Mouse (Mus musculus): ENCODE measurements around the gene Nr2e3.
"Not testable (repeated sequence)": the region's sequence is repeated elsewhere in the genome, so short reads cannot be mapped to it uniquely, and the experiment has no call there.

The Nr2e3 gene

DNA sequence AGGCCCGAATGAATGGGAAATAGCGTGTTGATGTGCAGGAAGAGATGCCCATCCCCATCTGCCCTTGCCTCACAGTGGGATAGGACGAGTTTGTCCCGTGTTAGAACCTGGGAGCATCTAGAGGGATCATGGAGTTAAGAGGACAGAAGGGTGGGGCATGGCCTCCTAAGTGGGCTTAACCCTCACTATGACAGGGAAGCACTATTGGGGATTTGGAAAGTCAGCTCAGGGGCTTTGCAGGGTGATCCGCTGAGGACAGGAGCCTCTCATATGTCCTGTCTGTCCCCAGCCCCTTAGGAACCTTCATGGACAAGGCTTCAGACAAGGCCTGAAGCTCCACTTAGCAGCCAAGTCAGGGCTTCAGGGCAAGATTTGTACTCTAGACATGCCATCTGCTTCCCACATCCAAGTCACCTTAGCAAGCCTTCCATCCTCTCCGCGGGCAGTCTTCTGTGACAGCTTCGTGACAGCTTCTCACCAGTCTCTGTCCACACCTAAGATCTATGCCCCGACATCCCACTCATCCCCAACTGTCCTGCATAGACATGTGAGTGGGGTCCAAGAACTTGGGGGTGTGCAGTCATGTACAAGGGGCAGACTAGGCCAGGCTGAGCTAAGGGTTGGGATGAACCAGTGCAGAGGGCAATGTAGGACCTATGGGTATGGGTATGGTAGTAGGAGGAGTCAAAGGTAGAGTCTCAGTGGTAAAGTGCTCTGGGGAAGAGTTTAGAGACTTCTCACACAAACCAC, 9.3 kb downstream of the Nr2e3 start:
- DNase-seq (ENCODE audit: low read depth, low spot score), result no peak

DNA sequence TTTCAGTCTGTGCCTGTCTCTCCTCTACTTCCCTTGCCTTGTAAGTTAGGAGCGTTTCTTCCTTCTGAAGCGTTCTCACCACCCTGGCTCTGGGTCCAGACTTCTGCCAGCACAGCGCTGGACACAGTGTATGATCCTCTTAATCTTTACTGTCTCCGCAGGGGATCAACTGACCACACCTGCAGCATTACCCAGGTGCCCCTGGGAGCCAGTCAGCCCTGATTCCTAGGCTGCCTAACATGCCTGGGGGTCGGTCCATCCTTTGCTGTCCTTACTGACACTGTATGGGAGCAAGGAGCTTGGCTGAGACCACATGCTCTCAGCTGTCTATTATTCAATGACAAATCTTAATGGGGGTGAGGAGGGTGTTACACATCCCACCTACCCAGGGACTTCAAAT, 10.5 kb downstream of the Nr2e3 start:
- DNase-seq (ENCODE audit: low read depth, low spot score), result no peak

DNA sequence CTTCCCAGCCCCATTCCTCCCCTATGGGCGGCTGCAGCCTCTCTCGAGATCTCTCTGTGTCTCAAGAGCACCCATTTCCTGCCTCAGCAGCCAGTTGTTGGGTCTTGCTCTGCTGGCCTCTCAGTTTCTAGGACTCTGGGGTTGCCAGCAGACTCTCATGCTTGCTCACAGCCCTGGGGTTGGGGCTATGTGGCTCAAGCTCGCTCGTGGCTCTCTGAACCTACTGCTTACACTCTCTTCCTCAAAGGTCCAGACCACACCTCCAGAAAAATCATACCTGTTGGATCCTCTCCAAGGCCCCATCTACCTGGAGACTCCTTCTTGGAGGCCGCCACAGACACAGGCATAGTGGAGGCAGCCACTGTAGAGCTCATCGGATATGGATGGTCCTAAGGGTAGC, 10.9 kb downstream of the Nr2e3 start:
- DNase-seq (ENCODE audit: low read depth, low spot score), result no peak

DNA sequence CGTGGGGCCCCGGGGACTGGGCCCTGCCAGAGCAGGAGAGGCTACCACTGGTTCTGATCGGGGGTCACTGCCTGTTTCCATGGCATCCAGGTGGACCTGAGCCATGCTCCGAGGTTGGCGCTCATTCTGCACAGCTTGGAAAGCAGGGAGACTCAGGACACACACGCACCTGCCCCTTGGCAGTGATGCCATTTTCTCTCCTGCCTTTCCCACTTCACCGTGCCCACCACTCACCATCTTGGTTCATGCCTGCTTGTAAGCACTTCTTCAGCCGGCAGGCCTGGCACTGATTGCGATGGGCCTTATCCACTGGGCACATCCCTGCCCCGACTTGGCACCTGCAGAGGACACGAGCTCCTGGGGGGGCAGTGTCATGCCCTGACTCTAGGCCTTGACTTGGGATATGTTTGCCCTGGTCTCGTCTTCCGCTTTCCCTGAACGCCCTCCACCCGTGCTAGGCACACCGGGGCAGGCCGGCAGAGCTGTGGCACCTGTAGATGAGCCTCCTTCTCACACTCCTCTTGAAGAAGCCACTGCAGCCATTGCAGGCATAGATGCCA, 11.7 kb downstream of the Nr2e3 start:
- DNase-seq (ENCODE audit: low read depth, low spot score), result no peak

DNA sequence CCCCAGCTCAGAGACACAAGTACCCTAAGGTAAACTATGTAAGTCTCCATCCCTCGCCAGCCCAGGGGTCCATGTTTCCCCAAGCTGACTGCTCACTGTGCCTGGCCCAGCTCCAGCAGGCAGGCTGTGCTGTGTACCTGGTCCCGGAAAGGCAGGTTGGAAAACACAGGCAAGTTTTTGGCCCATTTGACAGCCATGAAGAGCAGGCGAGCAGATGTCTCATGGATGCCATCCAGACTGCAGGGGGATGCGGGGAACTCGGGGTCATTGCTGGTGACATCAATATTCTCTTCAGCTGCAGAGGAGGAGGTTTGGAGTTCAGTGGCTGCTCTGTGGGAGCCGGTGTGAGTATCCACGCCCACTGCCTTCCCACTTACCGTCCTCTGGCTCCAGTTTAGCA, 12.2 kb downstream of the Nr2e3 start:
- DNase-seq (ENCODE audit: low read depth, low spot score), result no peak

DNA sequence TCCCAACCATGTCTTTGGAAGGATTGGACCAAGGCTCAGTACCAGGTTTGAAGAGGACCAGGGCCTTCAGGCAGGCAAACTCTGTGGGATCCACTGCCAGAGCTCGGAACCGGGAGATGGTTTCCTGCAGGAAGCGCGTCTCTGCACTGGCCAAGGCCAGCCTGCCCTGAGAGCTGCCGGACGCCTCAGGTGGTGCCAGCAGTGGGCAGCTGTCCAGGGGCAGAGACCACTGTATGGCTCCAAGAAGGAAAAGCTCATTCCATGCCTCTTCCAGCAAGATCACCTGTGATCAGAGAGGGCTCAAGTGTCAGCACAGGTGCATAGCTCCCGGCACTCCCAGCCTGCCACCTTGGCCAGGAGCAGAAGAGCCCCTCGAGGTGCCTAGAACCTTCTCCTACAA, 13.2 kb downstream of the Nr2e3 start:
- no peak for DNase-seq (ENCODE audit: low read depth, low spot score)

DNA sequence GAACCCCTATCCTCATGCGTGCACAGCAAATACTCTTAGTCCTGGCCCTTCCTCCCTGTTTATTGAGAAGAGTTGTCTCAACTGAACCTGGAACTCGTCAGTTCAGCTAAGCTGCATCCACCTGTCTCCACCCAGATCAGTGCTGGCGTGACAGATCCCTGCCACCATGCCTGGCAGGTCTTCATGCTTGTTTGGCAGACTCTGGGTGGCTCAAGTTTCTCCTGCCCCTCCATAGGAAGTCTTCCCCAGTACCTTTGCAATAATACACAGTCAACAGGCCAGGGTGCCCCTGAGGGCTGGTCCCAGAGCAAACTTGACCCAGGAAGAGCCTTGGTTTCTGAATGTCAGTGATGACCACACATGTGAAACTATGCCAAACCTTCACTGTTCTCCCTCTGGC, 15.2 kb downstream of the Nr2e3 start:
- DNase-seq (ENCODE audit: low read depth, low spot score), result no peak

DNA sequence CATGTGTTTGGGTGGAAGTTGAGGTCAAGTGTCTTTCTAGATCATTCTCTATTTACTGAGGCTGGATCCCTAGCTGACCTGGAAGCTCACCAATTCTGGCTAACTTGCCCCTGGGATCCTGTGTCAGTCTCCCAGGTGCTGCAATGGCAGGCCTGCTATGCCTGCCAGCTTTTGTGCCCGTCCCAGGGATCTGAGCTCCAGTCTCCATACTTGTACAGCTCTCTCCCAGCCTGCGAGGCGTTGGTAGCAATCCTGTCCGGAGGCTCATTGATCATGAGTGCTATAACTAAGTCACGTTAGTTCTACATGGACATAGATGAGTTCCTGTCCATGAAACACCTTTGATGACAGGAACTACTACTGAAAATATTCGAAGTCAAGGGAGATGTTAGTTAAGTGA, 16.6 kb downstream of the Nr2e3 start:
- no peak for DNase-seq (ENCODE audit: low read depth, low spot score)

DNA sequence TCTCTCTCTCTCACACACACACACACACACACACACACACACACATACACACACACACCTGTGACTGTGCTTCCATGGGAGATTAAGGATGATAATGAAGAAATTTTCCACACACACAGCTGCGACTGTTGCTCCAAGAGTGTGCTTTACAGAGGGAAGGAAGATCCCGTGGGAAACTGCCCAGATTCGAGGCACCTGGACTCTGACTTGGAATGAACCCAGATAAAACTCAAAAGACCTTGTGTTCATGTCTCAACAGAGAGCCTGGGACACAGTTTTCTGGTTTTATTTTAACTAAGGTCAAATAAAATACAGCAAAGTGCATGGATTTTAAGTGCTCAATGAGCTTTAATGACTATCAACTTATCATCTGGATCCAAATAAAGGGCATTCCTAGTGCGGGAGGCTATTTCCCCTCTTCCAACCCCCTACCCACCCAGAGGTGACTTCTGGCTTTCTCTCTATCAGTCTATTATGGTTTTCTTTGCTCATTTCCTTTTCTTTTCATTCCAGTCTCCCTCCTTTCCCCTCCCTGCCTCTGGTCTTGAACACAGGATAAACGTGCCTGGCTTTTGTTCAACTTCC, 17.9 kb downstream of the Nr2e3 start:
- DNase-seq (ENCODE audit: low read depth, low spot score), result no peak

DNA sequence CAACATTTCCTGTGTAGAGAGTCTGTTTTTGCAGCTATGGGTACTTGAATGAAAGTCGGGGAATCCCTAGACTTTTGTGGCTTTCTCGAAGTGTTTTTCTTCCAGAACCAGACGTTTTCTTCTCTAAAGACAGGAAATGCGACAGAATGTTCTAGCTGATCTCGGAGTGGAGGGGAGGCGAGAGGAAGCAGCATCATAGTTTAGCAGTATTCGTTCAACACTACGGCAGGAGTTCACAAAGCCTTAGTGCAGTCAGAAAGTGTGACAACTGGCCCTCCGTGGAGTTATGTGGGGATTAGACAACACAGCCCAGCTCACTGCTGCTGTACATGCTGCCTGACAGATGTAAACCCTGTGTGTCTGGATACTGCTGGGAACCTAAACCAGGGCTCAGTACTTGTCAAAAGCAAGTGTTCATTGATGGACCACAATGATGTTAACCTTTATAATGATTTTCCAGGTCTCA, 18.5 kb downstream of the Nr2e3 start:
- DNase-seq (ENCODE audit: low read depth, low spot score), result no peak

DNA sequence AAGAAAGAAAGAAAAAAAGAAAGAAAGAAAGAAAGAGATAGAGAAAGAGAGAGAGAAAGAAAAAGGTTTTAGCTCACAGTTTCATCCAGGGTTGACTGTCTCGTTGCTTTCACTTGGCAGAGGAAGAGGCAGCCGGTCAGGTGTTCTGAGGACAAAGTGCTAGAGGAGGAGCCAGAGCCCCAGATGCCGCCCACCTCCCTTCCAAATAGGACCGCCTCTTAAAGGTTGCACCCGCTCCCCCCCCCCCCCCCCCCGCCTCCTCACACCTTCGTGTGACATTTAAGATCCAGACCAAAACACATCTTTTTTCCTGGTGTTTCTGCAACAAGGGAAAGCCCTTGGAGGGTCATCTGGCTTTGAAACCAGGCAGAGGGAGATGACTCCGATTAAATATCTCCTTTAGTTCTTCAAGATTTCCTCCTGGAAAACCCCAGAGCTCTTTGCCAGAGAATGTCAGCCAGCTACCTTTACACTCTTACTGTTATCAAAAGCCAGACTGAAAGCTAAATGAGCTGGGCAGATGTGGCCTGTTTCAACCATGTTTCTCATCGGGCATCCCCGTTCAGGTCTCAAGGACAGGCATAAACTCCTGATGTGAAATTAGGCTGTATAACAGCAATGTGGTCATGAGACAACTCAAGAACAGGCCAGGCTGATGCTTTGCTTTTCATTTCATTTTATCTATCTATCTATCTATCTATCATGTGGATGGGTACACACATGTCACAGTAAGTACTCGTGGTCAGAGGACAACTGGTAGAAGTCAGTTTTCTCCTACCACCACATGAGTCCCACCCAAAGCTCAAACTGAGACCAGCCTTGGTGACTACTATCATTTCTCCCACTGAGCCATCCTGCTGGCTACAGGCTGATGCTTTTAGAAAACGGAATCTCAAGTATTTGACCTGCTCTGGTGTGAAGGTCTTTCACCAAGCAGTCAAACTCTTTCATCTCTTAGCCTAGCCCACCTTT, 19.3 kb downstream of the Nr2e3 start:
- no peak for DNase-seq (ENCODE audit: low read depth, low spot score)

DNA sequence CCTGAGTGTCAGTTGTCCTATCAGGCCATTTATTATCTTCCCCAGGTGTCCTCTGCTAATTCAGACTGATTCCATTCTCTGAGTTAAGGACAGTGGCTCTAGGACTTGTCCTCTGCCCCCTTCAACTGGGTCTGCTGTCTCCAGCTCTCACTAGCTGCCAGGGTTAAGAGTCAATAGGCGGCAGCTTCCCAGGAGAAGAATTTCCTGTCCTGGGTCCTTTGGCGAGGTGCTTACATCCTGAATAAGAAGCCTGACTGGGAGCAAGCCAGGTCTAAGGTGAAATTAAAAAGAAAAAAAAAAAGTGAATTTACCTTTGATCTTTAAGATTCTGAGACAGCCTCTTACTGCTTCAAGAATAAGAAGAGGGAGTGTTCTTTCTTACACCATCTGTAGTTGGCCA, 20.8 kb downstream of the Nr2e3 start:
- DNase-seq (ENCODE audit: low read depth, low spot score), result no peak

DNA sequence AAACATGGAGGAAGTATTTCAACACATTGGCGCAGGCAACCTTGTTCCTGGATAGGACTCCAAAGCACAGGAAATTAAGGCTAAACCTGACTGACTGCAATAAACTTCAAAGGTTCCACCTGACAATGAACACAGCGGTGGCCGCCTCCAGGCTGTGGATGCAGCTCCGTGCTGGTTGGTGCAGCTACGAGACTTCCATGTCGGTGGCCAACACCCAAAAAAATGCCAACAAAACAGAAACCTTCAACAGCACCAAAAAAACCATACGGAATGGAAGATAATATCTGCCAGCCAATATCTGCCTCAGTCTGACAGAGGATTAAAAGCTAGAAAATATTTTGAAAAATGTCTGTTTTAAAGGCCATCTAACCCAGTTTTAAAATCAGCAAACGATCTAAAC, 21.9 kb downstream of the Nr2e3 start:
- no peak for DNase-seq (ENCODE audit: low read depth, low spot score)

DNA sequence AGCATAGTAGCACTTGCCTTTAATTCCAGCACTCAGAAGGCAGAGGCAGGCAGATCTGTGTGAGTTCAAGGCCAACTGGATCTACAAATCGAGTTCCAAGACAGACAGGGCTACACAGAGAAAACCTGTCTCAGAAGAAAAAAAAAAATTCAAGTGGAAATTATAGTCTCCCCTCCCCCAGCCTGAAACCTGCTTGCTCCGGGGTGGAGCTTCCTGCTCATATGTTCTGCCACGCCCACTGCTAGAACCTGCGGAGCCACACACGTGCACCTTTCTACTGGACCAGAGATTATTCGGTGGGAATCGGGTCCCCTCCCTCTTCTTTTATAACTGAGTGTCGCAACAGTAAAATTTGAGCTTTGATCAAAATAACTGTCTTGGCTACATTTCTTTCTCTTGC, 24.6 kb downstream of the Nr2e3 start:
- not testable (repeated sequence) for DNase-seq (ENCODE audit: low read depth, low spot score)

DNA sequence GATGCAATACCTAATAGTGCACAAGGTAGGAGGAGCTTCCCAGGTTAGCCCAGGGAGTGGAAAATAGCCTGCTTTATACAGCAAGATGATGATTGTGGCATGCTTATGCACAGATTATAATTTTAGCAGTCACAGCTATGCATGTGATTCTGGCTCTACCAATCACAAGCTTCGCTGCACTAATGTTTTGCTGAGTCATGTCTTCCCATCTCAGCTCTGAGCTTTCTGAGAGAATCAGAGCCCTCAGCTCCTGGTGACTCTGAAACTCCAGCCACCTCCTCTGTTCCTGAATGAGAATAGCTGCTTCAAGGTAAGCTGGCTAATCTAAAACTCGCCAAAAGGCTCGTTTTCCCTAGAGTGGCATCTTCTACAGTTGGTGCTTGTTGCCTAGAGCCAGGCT, 30.2 kb downstream of the Nr2e3 start:
- peak; percentile 34 for DNase-seq (ENCODE audit: low read depth, low spot score)

DNA sequence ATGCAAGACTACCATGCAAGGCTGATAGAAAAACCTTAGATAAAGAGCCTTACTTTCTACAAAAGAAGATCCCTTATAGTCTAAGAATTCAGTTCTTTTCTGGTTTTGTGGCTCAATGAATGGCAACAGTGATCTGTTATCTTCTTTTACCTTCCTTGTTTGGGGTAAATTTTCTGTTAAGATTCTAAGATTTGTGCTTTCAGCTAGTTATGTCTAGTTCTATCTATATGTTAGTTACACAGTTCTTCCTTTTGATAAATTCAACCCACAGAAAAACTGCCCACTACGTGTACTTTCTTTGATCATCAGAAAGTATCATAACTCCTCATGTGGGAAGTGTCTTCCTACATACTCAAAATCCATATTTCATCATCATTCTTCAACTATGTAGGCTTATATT, 45.7 kb downstream of the Nr2e3 start:
- DNase-seq (ENCODE audit: low read depth, low spot score), result no peak

DNA sequence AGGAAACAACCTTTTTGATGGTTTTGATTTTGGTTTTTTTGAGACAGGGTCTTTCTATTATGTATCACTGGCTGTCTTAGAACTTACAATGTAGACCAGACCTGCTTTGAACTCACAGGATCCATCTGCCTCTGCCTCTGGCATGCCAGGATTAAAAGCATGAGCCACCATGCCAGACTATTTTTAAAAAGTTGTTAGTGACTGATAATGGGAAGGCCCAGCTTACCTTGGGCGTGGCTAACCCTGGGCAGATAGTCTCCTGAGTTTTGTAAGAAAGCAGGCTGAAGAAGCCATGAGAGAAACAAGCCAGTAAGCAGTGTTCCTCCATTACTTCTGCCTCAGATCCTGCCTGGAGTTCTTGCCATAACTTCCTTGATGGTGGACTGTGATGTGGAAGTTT, 57.1 kb downstream of the Nr2e3 start:
- no peak for DNase-seq (ENCODE audit: low read depth, low spot score)

All from brain, adult 2 months (tissue).